Mouse (Mus musculus) cerebellum, postnatal 36 days (tissue): ENCODE results near the gene Ctdspl.
A peak's percentile ranks its signal among the peaks of the same experiment; 100 is the strongest.

Experiments
- DNase-seq, 2 experiments: peaks; one replicate each; pipeline ENCODE4 v3.0.0; 2021 to 2022; ENCODE audit warnings: mixed read lengths in 2 of 2

The Ctdspl gene

DNA sequence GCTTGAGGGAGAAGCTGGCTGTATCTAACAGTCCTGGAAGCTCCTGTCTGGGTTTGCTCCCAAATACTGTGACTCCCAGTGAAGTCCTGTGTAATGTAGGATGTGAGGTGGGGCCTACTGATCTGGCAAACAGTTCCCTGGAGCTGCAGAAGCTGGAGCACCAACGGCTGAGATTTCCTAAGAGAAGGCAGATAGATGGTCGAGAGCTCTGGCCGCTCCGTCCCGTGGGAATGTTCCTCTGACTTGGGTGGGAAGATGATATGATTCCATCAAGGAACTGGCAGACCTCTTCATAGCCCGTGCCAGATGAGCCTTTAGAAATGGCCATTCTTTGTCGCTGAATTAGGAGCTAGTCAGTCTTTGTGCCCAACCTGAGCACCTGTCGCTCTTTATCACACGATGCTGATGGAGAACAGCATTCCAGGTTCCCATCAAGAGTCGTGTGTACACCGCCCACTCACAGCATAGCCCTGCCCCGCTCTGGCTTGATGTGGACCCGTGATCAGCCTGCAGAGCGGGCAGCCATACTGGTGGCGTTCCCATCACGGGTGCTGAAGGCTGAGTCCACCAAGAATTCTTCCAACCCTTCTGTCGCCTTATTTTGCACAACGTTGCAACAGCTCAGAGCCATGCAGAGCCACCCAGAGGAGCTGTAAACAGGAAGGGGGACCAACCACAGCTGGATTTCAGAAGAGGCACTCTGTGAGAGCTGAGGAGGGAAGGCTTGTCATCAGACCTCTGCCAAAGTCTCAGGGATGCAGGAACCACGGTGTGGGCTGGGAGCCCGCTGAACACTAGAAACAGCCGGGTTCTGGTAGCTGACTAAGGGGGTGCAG lies 65.7 kb downstream of the Ctdspl start:
- no peak for DNase-seq

DNA sequence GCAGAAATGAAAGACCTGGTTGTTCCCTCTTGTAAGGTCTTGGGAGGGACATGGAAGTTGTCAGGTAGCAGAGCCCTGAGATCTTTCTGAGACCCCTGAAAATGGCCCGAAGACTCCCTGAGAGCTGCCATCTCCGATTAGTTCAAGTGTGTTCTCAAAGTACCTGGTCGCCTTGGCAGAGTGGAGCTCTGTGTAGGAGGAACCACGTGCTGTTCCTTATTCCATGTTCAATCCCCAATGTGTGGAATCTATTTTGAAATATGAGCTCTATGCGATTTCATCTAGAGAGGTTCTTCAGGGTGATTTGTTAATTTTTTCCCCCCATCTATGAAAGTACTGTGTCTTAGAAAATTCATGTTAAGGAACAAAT lies 66.3 kb downstream of the Ctdspl start:
- DNase-seq = no peak

DNA sequence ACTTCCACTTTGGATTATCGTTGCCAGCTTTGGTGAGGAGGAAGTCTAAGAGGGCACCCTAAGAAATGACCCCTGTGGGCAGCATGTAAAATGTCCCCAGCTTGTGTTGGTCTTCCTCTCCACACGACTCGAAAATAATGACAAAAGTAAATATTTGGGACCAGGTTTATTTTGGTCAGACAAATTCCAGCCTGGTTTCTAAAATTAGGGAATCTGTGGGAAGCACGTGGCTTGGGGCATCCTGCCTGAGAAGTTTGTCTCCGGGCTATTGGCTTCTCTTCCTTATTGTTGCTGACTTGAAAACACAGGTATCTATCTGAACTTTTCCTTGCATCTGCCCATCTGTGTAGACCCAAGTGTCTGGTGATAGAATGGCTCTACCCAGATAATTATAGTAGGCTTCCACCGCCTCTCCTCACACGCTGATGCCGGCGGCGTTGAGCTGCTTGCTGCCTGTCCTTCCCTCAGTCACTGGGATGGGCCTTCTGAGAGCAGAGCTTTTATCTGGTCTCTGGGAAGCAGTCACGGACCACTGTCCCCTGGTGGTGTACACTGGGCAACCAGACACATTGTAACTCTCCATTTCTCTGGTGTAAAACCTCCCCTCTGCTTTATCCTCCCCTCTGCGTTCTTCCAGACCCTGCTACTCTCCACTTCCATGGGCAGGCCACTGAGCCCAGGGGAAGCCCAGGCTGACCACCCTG lies 68.4 kb downstream of the Ctdspl start:
- no peak for DNase-seq

DNA sequence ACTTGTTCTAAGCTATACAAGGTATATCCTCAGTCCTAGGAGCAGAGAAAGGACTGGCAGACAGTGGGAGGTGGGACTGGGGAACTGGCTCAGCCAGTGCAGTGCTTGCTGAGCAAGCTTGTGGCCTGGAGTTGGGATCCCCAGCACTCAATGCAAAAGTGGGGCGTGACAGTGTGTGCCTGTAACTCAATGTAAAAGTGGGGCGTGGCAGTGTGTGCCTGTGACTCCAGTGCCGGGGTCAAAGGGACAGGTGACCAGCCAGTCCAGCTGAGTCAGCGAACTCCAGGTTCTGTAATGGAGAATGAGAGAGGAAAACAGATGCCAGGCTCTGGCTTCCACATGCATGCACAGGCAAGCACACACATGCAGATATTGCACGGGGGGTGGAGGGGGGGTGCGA lies 69.3 kb downstream of the Ctdspl start:
- DNase-seq = no peak

DNA sequence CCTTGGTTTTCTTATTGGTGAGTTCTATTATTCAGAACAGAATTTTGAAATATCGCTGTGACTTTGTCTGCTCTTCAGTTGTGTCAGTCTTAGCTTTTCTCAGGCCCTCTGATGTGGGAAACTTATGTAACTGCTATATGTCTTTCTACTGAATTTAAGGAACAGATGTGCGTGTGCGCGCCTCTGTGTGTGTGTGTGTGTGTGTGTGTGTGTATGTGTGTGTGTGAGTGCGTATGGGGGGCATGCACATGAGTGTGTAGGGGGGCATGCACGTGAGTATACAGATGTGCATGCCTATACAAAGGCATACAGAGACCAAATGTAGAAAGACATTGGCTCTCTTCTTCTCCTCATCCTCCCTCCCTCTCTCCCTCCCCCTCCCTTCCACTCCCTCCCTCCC lies 71.0 kb downstream of the Ctdspl start:
- DNase-seq = no peak

DNA sequence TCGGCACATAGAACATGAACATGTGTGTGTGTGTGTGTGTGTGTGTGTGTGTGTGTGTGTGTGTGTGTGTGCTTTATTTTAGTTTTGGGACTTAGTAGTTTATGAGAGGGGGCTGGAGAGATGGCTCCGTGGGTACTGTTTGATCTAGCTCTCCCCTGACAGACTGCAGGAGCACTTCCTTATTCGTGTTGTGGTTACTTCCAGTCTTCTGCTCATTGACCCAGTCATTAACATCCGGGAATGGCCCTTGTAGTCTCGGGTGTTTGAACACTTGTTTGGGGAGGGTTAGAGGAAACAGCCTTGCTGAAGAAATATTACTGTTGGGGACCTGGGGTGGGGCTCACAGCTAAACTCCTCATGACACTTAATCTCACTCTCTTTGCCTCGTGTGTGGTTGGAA lies 73.9 kb downstream of the Ctdspl start:
- no peak for DNase-seq

DNA sequence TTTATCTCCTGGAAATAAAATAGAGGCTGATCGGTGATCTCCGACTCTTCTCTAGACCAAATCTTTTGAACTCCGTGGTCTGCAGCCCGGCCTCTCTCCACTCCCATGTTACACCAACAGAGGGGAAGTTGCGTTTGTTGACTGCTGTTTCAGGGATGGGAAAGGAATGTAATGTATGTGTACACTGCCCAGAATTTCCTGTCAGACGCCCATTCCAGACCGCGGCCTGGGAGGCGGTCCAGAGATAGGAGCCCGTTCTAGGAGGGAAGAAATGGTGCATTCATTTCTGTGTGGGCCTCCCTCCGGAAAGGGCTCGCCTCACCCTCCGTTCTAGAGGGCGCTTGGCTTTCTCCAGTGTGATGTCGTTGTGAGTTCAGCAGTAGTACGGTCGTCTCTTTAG lies 76.0 kb downstream of the Ctdspl start:
- DNase-seq = no peak

DNA sequence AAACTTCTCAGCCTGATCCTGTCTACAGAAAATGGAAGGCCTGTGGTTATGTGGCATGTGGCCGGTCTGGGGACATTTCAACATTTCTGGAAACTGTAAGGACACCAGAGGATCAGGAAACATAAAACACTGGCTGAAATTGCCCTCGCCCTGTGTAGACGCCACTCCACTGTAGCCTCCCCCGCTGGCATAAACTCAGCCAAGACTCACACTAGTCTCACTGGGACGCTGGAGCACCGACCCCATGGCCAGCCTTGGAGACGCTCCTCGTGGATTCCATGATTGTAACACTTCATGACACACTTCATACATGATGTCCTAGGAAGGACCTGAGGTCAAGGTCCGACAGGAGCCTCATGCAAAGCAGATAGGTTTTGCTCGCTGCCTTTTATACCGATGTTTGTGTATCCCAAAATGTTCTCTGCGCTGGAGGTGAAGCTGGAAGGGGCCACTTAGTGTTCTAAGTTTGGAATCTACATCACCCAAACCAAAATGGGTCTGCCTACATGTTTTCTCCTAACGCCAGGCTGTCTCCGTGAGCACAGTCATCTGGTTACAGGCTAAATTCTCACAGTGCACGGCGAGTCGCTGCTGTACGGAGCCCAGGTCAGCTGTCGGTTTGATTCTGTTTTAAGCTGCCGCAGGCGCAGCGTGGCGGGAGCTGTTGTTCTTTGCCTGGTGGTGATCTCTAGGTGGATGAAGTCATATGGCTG lies 77.9 kb downstream of the Ctdspl start:
- DNase-seq = no peak

DNA sequence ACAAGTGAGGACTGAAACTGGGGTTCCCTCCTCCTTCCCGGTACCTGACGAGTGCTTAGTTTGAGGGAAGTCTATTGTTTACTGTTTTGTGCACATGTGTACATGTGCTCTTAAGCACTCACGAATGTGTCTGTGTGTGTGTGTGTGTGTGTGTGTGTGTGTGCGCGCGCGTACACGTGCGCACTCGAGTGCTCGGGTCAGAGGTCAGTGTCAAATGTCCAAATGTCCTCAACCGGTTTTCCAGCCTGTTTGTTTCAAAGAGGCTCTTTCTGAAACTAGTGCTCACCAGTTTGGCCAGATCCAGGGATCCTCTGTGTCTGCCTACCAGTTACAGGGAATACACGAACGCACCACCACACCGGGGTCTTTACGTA lies 78.4 kb downstream of the Ctdspl start:
- DNase-seq = no peak

DNA sequence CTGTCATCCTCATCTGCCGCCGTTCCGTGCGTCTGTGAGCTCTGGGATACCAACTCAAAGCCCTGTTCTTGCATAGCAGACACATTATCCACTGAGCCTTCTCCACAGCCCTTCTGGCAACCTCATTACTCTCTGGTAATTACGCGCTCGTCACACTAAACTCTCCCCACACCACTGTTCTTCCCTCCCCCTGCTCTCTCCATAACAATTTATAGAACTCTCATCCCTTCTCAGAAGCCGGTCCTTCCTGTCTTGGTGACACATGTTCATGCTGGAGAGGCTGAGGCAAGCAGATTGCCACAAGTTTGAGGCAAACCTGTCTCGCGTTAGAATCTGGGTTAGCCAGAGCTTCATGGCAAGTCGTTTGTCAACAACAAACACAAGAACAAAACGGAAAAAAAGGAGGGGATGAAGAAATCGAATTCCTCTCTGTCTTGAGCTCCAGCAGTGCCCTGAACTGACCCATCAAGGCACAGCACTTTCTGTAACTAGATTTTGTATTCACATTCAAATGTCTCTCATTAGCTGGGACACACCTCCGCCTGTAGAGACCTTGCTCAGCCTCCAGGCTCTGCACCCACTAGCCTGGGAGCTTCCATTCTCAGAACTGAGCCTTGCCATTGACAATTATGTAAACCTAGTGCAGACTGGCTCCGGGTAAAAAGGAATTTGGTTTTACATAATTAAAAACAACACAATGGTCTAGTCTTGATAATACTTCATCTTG lies 79.2 kb downstream of the Ctdspl start:
- no peak for DNase-seq

DNA sequence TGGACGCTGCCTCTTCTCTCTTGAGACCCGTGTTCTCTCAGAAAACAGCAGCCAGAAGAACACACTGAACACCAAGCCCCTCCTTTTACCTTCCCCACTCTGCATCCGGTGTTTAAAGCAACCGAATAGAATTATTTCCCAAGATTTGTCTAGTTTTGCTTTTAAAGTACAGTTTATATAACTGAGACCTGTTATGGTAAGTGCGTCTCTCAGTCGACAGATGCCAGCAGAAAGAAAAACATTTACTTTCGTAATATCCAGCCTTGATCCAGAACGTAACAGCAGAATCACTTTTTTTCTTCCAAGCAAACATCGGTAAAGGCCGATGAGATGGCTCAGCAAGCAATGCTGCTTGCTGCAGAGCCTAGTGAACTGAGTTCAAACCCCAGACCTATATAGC lies 81.0 kb downstream of the Ctdspl start:
- no peak for DNase-seq

DNA sequence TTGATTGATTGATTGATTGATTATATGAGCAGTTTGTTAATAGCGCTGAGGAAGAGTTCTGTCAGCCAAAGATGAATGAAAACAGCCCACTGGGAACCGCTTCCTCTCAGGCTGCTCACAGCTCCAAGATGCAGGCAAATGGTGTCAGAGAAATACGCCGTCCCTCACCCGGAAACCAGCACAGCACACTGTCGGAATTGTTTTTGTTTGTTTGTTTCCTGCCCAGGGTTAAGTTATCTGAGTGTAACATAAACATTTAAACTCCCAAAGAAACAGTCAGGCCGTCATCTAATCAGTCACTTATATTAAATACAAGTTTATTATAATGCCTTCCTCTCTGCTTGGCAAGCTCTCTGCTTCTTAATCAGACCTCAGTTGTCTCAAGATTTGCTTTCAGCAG lies 82.6 kb downstream of the Ctdspl start:
- DNase-seq = no peak

DNA sequence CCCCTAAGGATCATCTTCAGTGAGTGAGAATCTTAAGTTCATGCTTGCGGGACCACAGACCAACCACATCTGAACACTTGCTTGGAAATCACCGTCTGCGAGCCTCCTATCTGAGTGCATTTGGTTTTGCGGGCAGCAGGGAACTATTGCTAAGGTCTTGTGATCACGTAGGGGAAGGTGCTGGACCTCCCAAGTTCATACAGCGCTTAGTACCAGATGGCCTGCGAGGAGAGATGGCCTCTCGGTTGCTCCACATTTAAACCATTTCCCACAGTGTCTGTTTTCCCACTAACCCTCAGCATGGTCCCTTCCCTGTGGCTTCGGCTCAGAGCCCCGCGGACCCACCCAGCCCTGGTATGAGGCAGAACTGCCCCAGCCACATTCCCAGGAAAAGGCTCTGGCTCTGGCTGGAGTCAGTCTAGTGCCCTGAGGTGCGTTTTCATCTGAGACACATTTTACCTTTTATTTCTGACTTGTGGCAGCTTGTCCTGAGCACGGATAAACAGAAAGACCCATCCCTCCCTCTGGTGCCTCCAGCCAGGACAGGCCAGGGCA lies 84.0 kb downstream of the Ctdspl start:
- no peak for DNase-seq

DNA sequence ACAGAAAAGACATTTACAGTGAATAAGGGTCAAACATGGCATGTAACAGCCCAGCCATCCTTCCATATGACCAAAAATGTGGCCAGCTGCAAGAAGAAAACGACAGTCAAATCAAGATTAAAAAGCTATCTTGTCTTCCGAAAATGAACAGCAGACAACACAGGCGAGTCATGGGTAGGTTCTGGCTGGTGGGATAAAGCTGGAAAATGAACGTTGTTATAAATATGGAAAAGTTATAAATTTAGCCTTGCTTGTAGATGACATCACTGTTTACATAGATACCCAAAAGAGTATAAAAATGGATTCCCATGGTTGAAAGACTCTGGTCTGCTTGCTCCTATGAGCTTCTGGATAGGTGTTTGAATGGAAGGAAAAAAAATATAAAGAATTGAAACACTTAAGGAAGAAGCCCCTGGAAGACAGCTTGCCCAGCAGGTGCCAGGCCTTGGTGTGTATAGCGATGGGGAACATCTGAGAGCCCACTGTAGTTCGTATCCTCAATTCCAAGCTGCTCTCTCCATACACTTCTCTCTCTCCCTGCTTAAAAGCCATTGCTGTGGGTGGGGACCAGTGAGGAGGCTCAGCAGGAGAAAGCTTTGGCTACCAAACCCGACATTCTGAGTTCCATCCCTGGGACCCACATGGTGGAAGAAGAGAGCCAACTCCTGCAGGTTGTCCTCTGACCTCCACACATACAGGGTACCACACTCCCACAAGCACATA lies 90.7 kb downstream of the Ctdspl start:
- DNase-seq = no peak

DNA sequence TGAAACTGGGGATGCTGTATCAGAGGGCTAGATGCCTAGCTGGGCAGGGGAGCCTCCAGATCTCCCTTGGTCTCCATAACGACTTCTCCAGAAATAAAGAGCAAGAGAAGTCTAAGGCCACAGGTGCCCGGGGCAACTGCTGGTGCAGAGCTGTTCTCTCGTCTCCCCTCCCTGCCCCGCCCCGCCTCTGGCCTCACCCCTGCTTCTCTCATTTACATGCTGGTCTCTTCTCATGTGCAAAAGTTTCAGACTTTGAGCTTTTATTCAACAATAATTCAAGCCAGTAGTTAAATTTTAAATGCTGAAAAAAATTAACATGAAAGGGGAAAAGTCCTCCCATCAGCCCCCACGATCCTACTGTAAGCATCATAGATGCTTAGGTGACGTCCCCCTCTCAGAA lies 95.5 kb downstream of the Ctdspl start:
- no peak for DNase-seq

DNA sequence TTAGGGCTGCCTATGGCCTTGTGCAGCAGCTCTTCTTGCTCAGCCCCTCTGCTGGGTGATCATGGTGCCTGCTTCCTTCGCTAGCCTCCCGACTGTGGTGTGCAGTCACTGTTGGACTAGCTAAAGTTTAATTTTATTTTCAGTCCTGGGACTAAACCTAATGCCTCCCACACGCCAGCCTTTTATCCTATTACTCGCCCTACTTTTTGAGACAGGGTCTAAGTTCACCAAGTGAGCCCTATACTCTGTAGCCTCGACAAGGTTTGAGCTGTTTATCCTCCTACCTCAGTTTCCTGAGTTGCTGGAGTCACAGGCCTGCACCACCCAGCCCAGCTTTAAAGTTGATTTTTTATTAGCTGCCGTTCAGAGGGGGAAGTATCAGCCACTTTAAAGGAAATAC lies 99.0 kb downstream of the Ctdspl start:
- no peak for DNase-seq

DNA sequence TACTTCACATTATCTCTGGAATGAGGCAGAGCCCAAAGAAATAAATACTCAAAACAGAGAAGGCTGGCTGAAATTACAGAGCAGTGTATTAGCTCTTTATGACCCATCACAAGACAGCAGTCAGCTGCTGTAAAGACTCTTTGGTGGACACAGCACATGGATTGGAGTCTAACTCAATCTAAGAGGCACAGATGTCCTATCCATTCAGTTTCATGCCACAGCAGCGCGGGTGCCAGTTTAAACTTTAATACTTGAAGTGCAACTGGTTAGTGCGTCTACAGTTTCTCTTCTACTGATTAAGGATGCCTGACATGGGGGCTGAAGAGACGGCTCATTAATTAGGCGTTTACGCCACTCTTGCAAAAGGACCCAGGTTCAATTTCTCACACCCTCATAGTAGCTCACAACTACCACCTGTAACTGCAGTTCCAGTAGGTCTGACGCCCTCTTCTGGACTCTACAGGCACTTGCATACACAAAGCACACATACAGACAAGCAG lies 99.6 kb downstream of the Ctdspl start:
- DNase-seq = no peak

DNA sequence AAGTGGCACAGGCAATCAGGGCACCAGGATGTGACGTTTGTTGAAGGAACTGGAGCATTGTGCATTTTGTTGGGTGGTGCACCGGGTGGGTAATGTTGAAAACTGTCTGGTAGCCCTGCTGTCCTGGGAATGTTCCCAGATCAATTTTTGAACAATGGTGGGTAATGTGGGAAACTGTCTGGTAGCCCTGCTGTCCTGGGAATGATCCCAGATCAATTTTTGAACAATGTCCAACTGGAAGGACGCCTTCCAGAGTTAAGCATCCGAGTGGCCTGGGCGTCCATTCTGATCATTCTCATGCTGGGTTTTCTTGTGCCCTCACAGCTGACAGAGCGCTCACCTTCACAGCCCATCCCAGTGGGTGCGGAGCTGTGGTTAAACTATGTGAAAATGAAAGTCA lies 101.1 kb downstream of the Ctdspl start:
- no peak for DNase-seq

DNA sequence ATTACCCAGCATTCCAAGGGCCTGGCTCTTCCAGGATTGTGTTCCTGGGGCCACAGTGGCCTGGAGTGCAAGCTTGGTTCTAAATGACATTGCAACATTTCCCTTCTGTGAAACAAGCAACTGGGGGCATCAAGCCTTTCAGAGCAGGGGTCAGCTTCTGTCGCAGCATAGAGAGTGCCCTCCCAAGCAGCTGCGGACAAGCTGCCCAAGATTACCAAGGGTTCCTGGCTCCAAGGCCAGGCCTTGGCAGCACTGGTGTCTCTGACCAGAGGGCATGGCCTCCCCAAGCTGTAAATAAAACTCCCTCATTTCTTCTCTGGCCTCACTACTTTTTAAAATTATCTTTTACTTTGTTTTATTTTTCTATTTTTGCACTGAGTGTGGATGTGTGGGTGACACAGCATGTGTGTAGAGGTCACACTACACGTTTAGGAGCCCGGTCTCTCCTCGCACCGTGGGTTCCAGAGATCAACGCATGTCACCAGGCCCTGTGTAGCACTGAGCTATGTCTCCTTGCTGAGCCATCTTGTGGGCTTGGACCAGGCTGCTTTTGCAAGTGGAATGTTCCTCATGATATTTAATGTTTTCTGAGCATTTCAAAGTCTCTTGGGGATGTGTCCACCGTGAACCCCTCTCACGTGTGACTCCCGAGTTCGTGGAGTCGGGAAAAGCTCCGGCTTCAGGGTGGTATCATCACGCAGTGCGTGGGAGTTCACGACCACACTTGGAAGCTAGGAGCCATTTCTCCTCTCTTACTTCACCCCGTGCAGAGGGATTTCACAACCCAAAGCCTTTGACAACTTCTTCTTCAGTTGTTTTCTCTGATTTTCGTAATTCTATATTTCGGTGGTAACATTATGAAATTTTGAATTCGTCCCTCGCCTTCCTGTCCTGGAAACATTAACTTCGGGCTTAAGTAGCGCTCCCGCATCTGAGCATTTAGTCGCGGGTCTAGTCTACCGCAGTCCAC lies 102.3 kb downstream of the Ctdspl start:
- no peak for DNase-seq

DNA sequence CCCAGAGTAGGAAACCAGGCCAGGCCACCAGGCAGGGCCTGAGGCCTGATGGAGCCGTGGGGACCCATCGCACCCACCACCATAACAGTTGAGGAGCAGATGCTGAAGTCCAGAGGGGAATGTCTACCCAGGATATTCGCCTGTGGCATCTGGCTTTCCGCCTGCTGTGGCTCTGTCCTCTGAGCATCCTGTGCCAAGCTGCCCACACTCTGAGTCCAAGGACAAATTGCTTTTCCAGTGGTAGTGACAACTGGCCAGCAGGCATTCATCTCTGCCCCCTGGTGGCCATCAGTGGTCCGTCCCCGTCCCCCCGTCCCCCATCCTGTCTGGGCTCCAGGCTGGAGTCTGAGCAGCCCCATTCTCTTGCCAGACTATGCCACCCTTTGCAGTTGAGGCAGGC lies 103.3 kb downstream of the Ctdspl start:
- peak; percentile 24 to 39 for DNase-seq

DNA sequence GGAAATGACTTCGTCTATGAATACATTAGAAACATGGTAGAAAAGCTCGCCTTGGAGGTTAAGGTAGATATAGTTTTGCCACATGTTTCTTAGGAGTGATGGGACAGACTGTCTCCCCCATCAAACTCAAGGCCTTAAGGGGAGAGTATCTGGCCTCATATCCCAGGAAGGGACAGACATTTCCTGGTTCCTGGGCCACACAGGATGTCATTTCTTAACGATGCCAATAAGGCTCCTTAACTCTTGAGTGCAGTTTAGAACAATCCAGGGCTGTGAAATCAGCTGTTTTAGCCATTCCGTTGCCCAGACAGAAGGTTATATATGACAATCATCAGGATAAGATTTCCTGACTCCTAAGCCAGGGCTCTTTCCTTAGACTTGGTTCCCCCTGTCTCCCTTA lies 104.8 kb downstream of the Ctdspl start:
- no peak for DNase-seq
